Mouse (Mus musculus): Measurements from ENCODE around the gene Dyrk1b. TPM values are rescaled to one million over a fixed set of nuclear protein-coding genes. Genes with fewer than 3 reads are reported as not detected.

Dyrk1b gene
- 9.0 TPM for polyA plus RNA-seq (2014; fragmentation: Illumina TruSeq; extraction: RNeasy Lipid Tissue Mini Kit (QIAGEN cat#74804); ENCODE audit: insufficient read depth, low read depth, low replicate concordance)

DNA sequence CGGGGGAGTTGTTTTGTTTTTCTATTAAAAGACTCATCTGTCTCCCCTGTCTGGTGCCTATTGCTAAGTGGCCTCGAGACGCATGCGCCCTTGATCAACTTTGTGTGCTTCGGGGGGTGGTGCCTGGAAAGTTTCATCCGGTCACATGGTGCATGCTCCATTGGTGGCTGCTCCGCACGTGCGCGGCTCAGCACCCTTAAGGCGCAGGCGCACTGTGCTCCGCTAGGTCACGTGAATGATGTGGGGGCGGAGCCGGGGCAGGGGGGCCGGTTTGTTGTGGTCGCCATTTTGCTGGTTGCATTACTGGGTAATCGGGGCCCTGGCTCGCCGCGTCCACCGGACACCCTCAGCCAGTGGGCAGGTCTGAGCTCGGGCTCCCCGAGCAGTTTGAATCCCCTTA lies at the start of gene Dyrk1b:
Dyrk1b (plus strand) TSS at position 242 of the 400 bp plus-strand sequence.

GRCm38 (mm10) chr7:28169489-28170422 lies 9.5 kb upstream of the Dyrk1b start, which contains the start of gene Fbl:
Gene Fbl, plus strand, starts transcription at chr7:28169710.

Other genes starting within 250 kb of the Dyrk1b start
- gene Zfp780b, start 200.3 kb upstream of the Dyrk1b start, polyA plus RNA-seq (2014; fragmentation: Illumina TruSeq; extraction: RNeasy Lipid Tissue Mini Kit (QIAGEN cat#74804); ENCODE audit: insufficient read depth, low read depth, low replicate concordance): 5.0 TPM
- gene Zfp850, start 165.4 kb upstream of the Dyrk1b start, polyA plus RNA-seq (2014; fragmentation: Illumina TruSeq; extraction: RNeasy Lipid Tissue Mini Kit (QIAGEN cat#74804); ENCODE audit: insufficient read depth, low read depth, low replicate concordance): 1.1 TPM
- 88.0 TPM for gene Psmc4, start 129.4 kb upstream of the Dyrk1b start, polyA plus RNA-seq (2014; fragmentation: Illumina TruSeq; extraction: RNeasy Lipid Tissue Mini Kit (QIAGEN cat#74804); ENCODE audit: insufficient read depth, low read depth, low replicate concordance)
- 4.1 TPM for gene Fcgbp, start 108.2 kb upstream of the Dyrk1b start, polyA plus RNA-seq (2014; fragmentation: Illumina TruSeq; extraction: RNeasy Lipid Tissue Mini Kit (QIAGEN cat#74804); ENCODE audit: insufficient read depth, low read depth, low replicate concordance)
- gene 9530053A07Rik, start 50.0 kb upstream of the Dyrk1b start, polyA plus RNA-seq (2014; fragmentation: Illumina TruSeq; extraction: RNeasy Lipid Tissue Mini Kit (QIAGEN cat#74804); ENCODE audit: insufficient read depth, low read depth, low replicate concordance): 0.51 TPM
- 63.8 TPM for gene Fbl, start 9.8 kb upstream of the Dyrk1b start, polyA plus RNA-seq (2014; fragmentation: Illumina TruSeq; extraction: RNeasy Lipid Tissue Mini Kit (QIAGEN cat#74804); ENCODE audit: insufficient read depth, low read depth, low replicate concordance)
- 7.7 TPM for gene Eid2, start 88.4 kb downstream of the Dyrk1b start, polyA plus RNA-seq (2014; fragmentation: Illumina TruSeq; extraction: RNeasy Lipid Tissue Mini Kit (QIAGEN cat#74804); ENCODE audit: insufficient read depth, low read depth, low replicate concordance)
- 7.7 TPM for gene Eid2b, start 98.3 kb downstream of the Dyrk1b start, polyA plus RNA-seq (2014; fragmentation: Illumina TruSeq; extraction: RNeasy Lipid Tissue Mini Kit (QIAGEN cat#74804); ENCODE audit: insufficient read depth, low read depth, low replicate concordance)
- gene Selenov, start 111.7 kb downstream of the Dyrk1b start, polyA plus RNA-seq (2014; fragmentation: Illumina TruSeq; extraction: RNeasy Lipid Tissue Mini Kit (QIAGEN cat#74804); ENCODE audit: insufficient read depth, low read depth, low replicate concordance): not detected
- not detected for gene Dll3, start 122.8 kb downstream of the Dyrk1b start, polyA plus RNA-seq (2014; fragmentation: Illumina TruSeq; extraction: RNeasy Lipid Tissue Mini Kit (QIAGEN cat#74804); ENCODE audit: insufficient read depth, low read depth, low replicate concordance)
- 32.3 TPM for gene Timm50, start 132.6 kb downstream of the Dyrk1b start, polyA plus RNA-seq (2014; fragmentation: Illumina TruSeq; extraction: RNeasy Lipid Tissue Mini Kit (QIAGEN cat#74804); ENCODE audit: insufficient read depth, low read depth, low replicate concordance)
- gene Supt5, start 159.3 kb downstream of the Dyrk1b start, polyA plus RNA-seq (2014; fragmentation: Illumina TruSeq; extraction: RNeasy Lipid Tissue Mini Kit (QIAGEN cat#74804); ENCODE audit: insufficient read depth, low read depth, low replicate concordance): 34.2 TPM
- 1,955 TPM for gene Rps16, start 171.2 kb downstream of the Dyrk1b start, polyA plus RNA-seq (2014; fragmentation: Illumina TruSeq; extraction: RNeasy Lipid Tissue Mini Kit (QIAGEN cat#74804); ENCODE audit: insufficient read depth, low read depth, low replicate concordance)
- 9.7 TPM for gene Plekhg2, start 193.1 kb downstream of the Dyrk1b start, polyA plus RNA-seq (2014; fragmentation: Illumina TruSeq; extraction: RNeasy Lipid Tissue Mini Kit (QIAGEN cat#74804); ENCODE audit: insufficient read depth, low read depth, low replicate concordance)
- gene Zfp36, start 200.8 kb downstream of the Dyrk1b start, polyA plus RNA-seq (2014; fragmentation: Illumina TruSeq; extraction: RNeasy Lipid Tissue Mini Kit (QIAGEN cat#74804); ENCODE audit: insufficient read depth, low read depth, low replicate concordance): 49.5 TPM
- 23.3 TPM for gene Med29, start 213.2 kb downstream of the Dyrk1b start, polyA plus RNA-seq (2014; fragmentation: Illumina TruSeq; extraction: RNeasy Lipid Tissue Mini Kit (QIAGEN cat#74804); ENCODE audit: insufficient read depth, low read depth, low replicate concordance)
- gene Paf1, start 213.5 kb downstream of the Dyrk1b start, polyA plus RNA-seq (2014; fragmentation: Illumina TruSeq; extraction: RNeasy Lipid Tissue Mini Kit (QIAGEN cat#74804); ENCODE audit: insufficient read depth, low read depth, low replicate concordance): 56.4 TPM

Data from lung, adult 10 weeks (tissue).